Mouse (Mus musculus): ENCODE measurements at regions not wholly inside any gene's neighbourhood (a gene's known extent, or its start where the extent isn't known, plus 50 kb on each side); places are given as distances from the start of the nearest gene placed in this dataset.
"Not testable (repeated sequence)": the region's sequence is repeated elsewhere in the genome, so short reads cannot be mapped to it uniquely, and the experiment has no call there.

- DNase-seq (ENCODE audit: low spot score in 2 of 2), result not testable (repeated sequence)
These were observed 223.6 kb upstream of the Car8 start for GRCm38 (mm10) chr4:8462414-8462813.

DNA sequence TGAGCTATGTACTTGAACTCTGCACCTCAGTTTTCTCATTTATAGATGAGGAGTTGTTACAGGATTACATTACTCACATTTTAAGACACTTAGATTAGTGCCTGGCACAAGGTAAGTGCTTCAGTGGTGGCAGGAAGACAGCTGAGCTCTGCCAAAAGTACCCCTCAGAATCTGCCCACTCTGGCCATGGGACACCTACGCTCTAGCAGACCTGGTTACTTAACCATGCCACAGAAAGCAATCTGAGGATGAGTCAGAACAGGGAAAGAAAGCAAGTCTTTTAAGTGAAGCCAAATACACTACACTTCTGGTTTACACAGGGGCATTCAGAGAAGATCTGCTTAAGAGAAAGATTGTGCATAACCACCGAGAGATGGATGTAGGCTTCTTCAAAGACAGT, 215.5 kb upstream of the Car8 start:
- DNase-seq (ENCODE audit: low spot score in 2 of 2), result peak in 1 of 2 experiments; percentile 3

- peak in 1 of 2 experiments; percentile 16 for DNase-seq (ENCODE audit: low spot score in 2 of 2)
These were observed 193.6 kb upstream of the Car8 start for GRCm38 (mm10) chr4:8432393-8432792.

DNA sequence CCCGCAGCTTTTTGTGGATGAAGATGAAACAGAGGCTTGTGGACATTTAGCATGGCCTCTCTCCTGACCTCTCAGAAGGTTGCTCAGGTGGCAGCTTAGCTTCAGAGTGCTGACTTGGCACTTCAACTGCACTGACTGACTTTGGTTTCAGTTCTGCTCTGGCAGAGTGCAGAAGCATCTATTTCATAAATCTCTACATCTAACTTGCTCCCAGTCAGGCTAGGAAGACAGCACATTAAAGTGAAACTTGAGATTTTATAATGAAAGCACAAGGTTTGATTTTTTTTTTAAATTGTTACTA, 192.1 kb upstream of the Car8 start:
- DNase-seq (ENCODE audit: low spot score in 2 of 2), result no peak

- no peak for DNase-seq (ENCODE audit: low spot score in 2 of 2)
These were observed 191.6 kb upstream of the Car8 start for GRCm38 (mm10) chr4:8430269-8431031.

- no peak for DNase-seq (ENCODE audit: low spot score in 2 of 2)
These were observed 190.9 kb upstream of the Car8 start for GRCm38 (mm10) chr4:8429771-8430170.

GRCm38 (mm10) chr4:8428629-8429523, 190.0 kb upstream of the Car8 start:
- no peak for DNase-seq (ENCODE audit: low spot score in 2 of 2)

DNA sequence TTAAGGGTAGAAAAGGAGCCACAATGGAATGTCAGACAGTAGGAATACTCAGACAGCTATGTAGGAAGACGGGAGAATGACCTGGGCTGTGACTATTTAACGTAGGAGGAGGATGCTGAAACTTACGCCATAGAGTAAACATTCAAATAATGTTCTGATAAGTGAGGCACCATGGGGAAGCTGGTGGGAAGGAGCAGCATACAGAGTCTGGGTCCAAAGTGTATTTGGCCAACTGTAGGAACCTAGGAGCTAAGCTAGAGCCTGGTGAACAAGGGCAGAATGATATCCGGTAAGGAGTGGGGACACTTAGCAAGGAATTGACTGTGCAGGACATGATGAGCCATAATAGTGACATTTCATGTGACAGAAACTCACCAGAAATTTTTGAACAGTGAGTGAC, 189.0 kb upstream of the Car8 start:
- no peak for DNase-seq (ENCODE audit: low spot score in 2 of 2)

GRCm38 (mm10) chr4:8423392-8424045, 184.7 kb upstream of the Car8 start:
- no peak for DNase-seq (ENCODE audit: low spot score in 2 of 2)

- no peak for DNase-seq (ENCODE audit: low spot score in 2 of 2)
These were observed 182.4 kb upstream of the Car8 start for GRCm38 (mm10) chr4:8421285-8421684.

GRCm38 (mm10) chr4:8418374-8419031, 179.7 kb upstream of the Car8 start:
- DNase-seq (ENCODE audit: low spot score in 2 of 2), result no peak

DNA sequence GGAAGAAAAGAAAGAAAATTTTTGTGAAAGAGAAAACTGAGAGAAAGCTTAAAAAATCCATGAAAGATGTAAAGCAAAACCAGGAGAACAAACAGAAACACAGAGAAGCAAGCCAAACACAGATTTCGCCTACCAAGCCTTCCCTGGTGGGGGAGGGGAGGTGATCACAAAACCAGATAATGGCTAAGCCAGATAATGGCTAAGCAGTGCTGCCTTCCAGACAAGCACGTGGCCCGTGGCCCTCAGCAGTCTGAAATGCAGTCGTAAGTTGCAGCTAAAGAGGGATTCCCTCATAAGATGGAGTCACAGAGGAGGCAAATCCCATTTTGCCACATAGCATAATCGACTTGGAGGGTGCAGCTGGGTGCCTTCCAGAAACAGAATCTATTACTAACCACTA, 179.0 kb upstream of the Car8 start:
- DNase-seq (ENCODE audit: low spot score in 2 of 2), result no peak

- no peak for DNase-seq (ENCODE audit: low spot score in 2 of 2)
These were observed 174.5 kb upstream of the Car8 start for GRCm38 (mm10) chr4:8413307-8413706.

GRCm38 (mm10) chr4:8400069-8400468, 161.2 kb upstream of the Car8 start:
- no peak for DNase-seq (ENCODE audit: low spot score in 2 of 2)

DNA sequence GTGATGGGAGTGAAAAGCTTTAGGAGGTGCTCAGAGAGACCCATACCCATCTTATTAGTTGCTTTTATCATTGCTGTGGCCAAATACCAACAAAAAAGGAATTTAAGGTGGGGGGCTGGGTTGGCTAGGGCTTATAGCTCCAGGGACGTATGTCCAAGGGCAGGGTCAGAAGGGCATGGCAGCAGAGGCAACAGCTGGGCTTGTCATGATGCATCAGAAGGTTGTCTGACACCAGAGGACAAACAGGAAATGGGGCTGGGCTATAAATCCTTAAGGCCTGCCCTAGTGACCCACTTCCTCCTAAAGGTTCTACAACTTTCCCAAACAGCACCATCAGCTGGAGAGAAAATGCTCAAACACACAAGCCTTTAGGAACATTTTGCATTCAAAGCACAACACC, 160.6 kb upstream of the Car8 start:
- no peak for DNase-seq (ENCODE audit: low spot score in 2 of 2)

- DNase-seq (ENCODE audit: low spot score in 2 of 2), result no peak
These were observed 160.1 kb upstream of the Car8 start for GRCm38 (mm10) chr4:8398969-8399368.

GRCm38 (mm10) chr4:8383162-8383561, 144.3 kb upstream of the Car8 start:
- DNase-seq (ENCODE audit: low spot score in 2 of 2), result no peak

DNA sequence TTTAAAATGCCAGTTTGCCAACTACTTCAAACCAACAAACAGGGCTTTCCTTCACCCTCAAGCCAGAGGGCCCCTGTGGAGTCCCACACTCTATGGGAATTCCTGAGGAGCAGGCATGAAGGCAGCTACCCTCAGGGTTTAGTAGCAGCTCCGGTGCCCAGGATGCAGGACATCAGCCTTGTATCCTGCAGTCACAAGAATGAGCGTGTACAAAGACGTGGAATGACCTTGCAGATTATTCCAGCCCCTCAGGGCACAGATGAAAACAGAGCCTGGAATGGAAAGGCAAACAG, 143.2 kb upstream of the Car8 start:
- no peak for DNase-seq (ENCODE audit: low spot score in 2 of 2)

- no peak for DNase-seq (ENCODE audit: low spot score in 2 of 2)
These were observed 142.7 kb upstream of the Car8 start for GRCm38 (mm10) chr4:8381408-8382124.

- no peak for DNase-seq (ENCODE audit: low spot score in 2 of 2)
These were observed 142.0 kb upstream of the Car8 start for GRCm38 (mm10) chr4:8380711-8381338.

All from right cerebral cortex, postnatal 36 days (tissue).